Mouse (Mus musculus) urinary bladder, postnatal 10 days (tissue): ENCODE measurements around the gene Galk1.

Experiments
- DNase-seq: peaks from one replicate; pipeline ENCODE4 v3.0.0; 2022; ENCODE audit warnings: low spot score

Gene Galk1

GRCm38 (mm10) chr11:116011529-116012261, 824 bp downstream of the Galk1 start:
- DNase-seq: no peak

GRCm38 (mm10) chr11:116010948-116011347, 1.6 kb downstream of the Galk1 start:
- no peak for DNase-seq

GRCm38 (mm10) chr11:116010146-116010545, 2.4 kb downstream of the Galk1 start:
- no peak for DNase-seq

- DNase-seq: no peak
These were observed 2.9 kb downstream of the Galk1 start for GRCm38 (mm10) chr11:116009661-116010060.

- DNase-seq: no peak
These were observed 3.6 kb downstream of the Galk1 start for GRCm38 (mm10) chr11:116008832-116009375.

- DNase-seq: no peak
These were observed 4.1 kb downstream of the Galk1 start for GRCm38 (mm10) chr11:116008411-116008810.

- DNase-seq: no peak
These were observed 5.2 kb downstream of the Galk1 start for GRCm38 (mm10) chr11:116007095-116007850.

GRCm38 (mm10) chr11:116005701-116006419, 6.7 kb downstream of the Galk1 start:
- DNase-seq: no peak

GRCm38 (mm10) chr11:116004840-116005700, 7.4 kb downstream of the Galk1 start:
- DNase-seq: no peak

- no peak for DNase-seq
These were observed 8.2 kb downstream of the Galk1 start for GRCm38 (mm10) chr11:116004186-116004823.

GRCm38 (mm10) chr11:116002894-116003293, 9.6 kb downstream of the Galk1 start:
- no peak for DNase-seq

- no peak for DNase-seq
These were observed 10.8 kb downstream of the Galk1 start for GRCm38 (mm10) chr11:116001725-116002124.

GRCm38 (mm10) chr11:116000607-116001006, 11.9 kb downstream of the Galk1 start:
- DNase-seq: no peak

GRCm38 (mm10) chr11:115999538-116000143, 12.9 kb downstream of the Galk1 start:
- no peak for DNase-seq

GRCm38 (mm10) chr11:115999027-115999426, 13.5 kb downstream of the Galk1 start:
- no peak for DNase-seq

- DNase-seq: no peak
These were observed 14.9 kb downstream of the Galk1 start for GRCm38 (mm10) chr11:115997662-115998061.

GRCm38 (mm10) chr11:115997047-115997446, 15.5 kb downstream of the Galk1 start:
- DNase-seq: no peak

GRCm38 (mm10) chr11:115995256-115995655, 17.3 kb downstream of the Galk1 start:
- DNase-seq: no peak

- no peak for DNase-seq
These were observed 20.4 kb downstream of the Galk1 start for GRCm38 (mm10) chr11:115992098-115992497.

- no peak for DNase-seq
These were observed 22.8 kb downstream of the Galk1 start for GRCm38 (mm10) chr11:115989686-115990085.

- DNase-seq: no peak
These were observed 29.2 kb downstream of the Galk1 start for GRCm38 (mm10) chr11:115983291-115983690.
